ENCODE assay signal across 15 mouse cellular contexts in the genomic region with DNA sequence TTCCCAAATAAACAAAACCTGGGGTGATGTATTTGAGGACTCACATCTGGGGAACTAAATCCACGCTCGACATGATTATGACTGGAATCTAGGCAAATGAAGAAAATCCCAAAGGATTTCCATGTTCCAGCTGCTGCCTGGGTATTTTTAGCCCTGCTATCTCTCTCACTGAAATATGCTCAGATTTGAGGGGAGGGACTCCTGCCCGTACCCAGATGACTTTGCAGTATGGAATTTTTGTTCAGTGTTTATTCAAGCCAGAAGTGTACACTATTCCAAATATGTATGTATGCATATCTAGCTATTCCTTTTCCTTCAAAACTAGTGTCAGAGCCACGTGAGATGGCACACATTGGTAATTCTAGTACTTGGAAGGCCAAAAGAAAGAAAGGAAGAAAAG.
DNase-seq lines count a peak whose midpoint lies in the region; ATAC-seq lines count a peak whose summit lies in the region.
"Had no signal": no experiment of that assay in that cellular context is flagged by ENCODE, and none has a peak within 500 bp of the region (broad histone marks: within the 10 kb centered on the region; RNA-seq: fewer than 3 reads in every experiment).

No protein-coding gene starts in this region.

- DNase-seq in embryonic facial prominence, embryonic 14.5 days (ENCODE audit: low spot score): peak; percentile 59
- DNase-seq in embryonic facial prominence, embryonic 10.5 days (ENCODE audit: low spot score): no peak
- DNase-seq in kidney, postnatal 4 days: peak; percentile 3 to 4
- DNase-seq in kidney, adult 8-10 months: no peak
- peak; percentile 34 for DNase-seq in retina, adult 2 months (ENCODE audit: low read depth, low spot score)
- no peak for DNase-seq in retina, postnatal 1 day
- DNase-seq in cerebellum, adult 9-11 months: no peak
- DNase-seq: adrenal gland, postnatal 25 days; cerebellum, adult 11-12 months; kidney, adult 11 months; liver; thymus, adult 2 months had no signal

- ATAC-seq in embryonic facial prominence, embryonic 14.5 days (ENCODE audit: low read depth): no peak
- peak; percentile 62; the same call in 1 of the 2 replicates for ATAC-seq in stomach, embryonic 16.5 days (ENCODE audit: insufficient read depth, low FRiP score)

- H3K4me2 ChIP-seq in embryonic facial prominence, embryonic 14.5 days (ENCODE audit: low read depth, low read length): no peak overlapping the region
- H3K4me2 ChIP-seq in stomach, embryonic 16.5 days (ENCODE audit: low read depth, low read length): no peak overlapping the region
- H3K4me2 ChIP-seq: embryonic facial prominence, embryonic 13.5 days had no signal

- no peaks in the 10 kb centered on the region for H3K9me3 ChIP-seq in embryonic facial prominence, embryonic 14.5 days (ENCODE audit: control insufficient read depth, low read length)
- H3K9me3 ChIP-seq in embryonic facial prominence, embryonic 10.5 days: 0 out of 2 replicates have a peak, but pooled peaks cover 3% of the 10 kb centered on the region
- no peaks in the 10 kb centered on the region for H3K9me3 ChIP-seq in stomach, embryonic 16.5 days (replicated peaks; ENCODE audit: control insufficient read depth, low read length)
- H3K9me3 ChIP-seq: embryonic facial prominence, embryonic 13.5 days had no signal

- H3K9ac ChIP-seq in embryonic facial prominence, embryonic 14.5 days (ENCODE audit: low read depth, low read length): no peak overlapping the region
- H3K9ac ChIP-seq in stomach, embryonic 16.5 days (ENCODE audit: low read length): no peak overlapping the region
- H3K9ac ChIP-seq: embryonic facial prominence, embryonic 13.5 days had no signal

- WGBS in embryonic facial prominence, embryonic 14.5 days: 37% methylated on average over 4 of the region's 4 CpGs
- 75% methylated on average over 4 of the region's 4 CpGs for WGBS in embryonic facial prominence, embryonic 10.5 days
- WGBS in stomach, embryonic 16.5 days: 26% methylated on average over 4 of the region's 4 CpGs

- no peaks in the 10 kb centered on the region for H3K36me3 ChIP-seq in embryonic facial prominence, embryonic 14.5 days (ENCODE audit: control insufficient read depth, insufficient read depth, low read length)
- no peaks in the 10 kb centered on the region for H3K36me3 ChIP-seq in embryonic facial prominence, embryonic 10.5 days (replicated peaks)
- no peaks in the 10 kb centered on the region for H3K36me3 ChIP-seq in stomach, embryonic 16.5 days (ENCODE audit: control insufficient read depth, insufficient read depth, low read length)
- H3K36me3 ChIP-seq: embryonic facial prominence, embryonic 13.5 days had no signal

- no peak overlapping the region for H3K27ac ChIP-seq in embryonic facial prominence, embryonic 14.5 days (replicated peaks; ENCODE audit: low read depth, low read length)
- H3K27ac ChIP-seq in embryonic facial prominence, embryonic 10.5 days (replicated peaks): no peak overlapping the region
- H3K27ac ChIP-seq in stomach, embryonic 16.5 days (ENCODE audit: low read length): no peak overlapping the region
- H3K27ac ChIP-seq: embryonic facial prominence, embryonic 13.5 days; heart, adult 2 months had no signal

- no peaks in the 10 kb centered on the region for H3K4me1 ChIP-seq in embryonic facial prominence, embryonic 14.5 days (ENCODE audit: control insufficient read depth, insufficient read depth, low read length)
- H3K4me1 ChIP-seq in embryonic facial prominence, embryonic 10.5 days: no peaks in the 10 kb centered on the region
- peaks cover 6% of the 10 kb centered on the region for H3K4me1 ChIP-seq in stomach, embryonic 16.5 days (ENCODE audit: control insufficient read depth, insufficient read depth, low read length)
- H3K4me1 ChIP-seq: embryonic facial prominence, embryonic 13.5 days had no signal

- no peaks in the 10 kb centered on the region for H3K27me3 ChIP-seq in embryonic facial prominence, embryonic 14.5 days (replicated peaks; ENCODE audit: control insufficient read depth, insufficient read depth, low read length)
- no peaks in the 10 kb centered on the region for H3K27me3 ChIP-seq in embryonic facial prominence, embryonic 10.5 days (replicated peaks; ENCODE audit: low read depth, poor library complexity, severe bottlenecking)
- H3K27me3 ChIP-seq in stomach, embryonic 16.5 days (ENCODE audit: control insufficient read depth, insufficient read depth, low read length): no peaks in the 10 kb centered on the region
- H3K27me3 ChIP-seq: embryonic facial prominence, embryonic 13.5 days had no signal

- no peak overlapping the region for H3K4me3 ChIP-seq in embryonic facial prominence, embryonic 14.5 days (ENCODE audit: low read depth, low read length)
- H3K4me3 ChIP-seq in embryonic facial prominence, embryonic 10.5 days: no peak overlapping the region
- H3K4me3 ChIP-seq in stomach, embryonic 16.5 days (replicated peaks; ENCODE audit: low read length): no peak overlapping the region
- H3K4me3 ChIP-seq: embryonic facial prominence, embryonic 13.5 days; heart, adult 2 months had no signal

Comparison
In these comparisons a context has a peak if more than half of its experiments do, and no peak if none do; other contexts are left out.
1. DNase-seq: peak in embryonic facial prominence, embryonic 14.5 days (single experiment), kidney, postnatal 4 days (2 of 2) and retina, adult 2 months (single experiment); none in embryonic facial prominence, embryonic 10.5 days (single experiment), kidney, adult 8-10 months (0 of 2), retina, postnatal 1 day (single experiment) and cerebellum, adult 9-11 months (single experiment).